Mouse (Mus musculus): ENCODE data around the gene Olfr1251. TPM values are rescaled to one million over a fixed set of nuclear protein-coding genes. Genes with fewer than 3 reads are reported as not detected.
"Not testable (repeated sequence)": the region's sequence is repeated elsewhere in the genome, so short reads cannot be mapped to it uniquely, and the experiment has no call there.

The Olfr1251 gene
- polyA plus RNA-seq (2015; fragmentation: Nextera tagmentation; extraction: Ambion mirVana): not detected in 2 replicates

- H3K36me3 ChIP-seq (ENCODE audit: control insufficient read depth, insufficient read depth): no peaks in the 10 kb centered on the region
- H3K4me1 ChIP-seq (replicated peaks; ENCODE audit: control insufficient read depth, insufficient read depth, low read length): no peaks in the 10 kb centered on the region
- no peaks in the 10 kb centered on the region for H3K27me3 ChIP-seq (replicated peaks; ENCODE audit: control insufficient read depth, insufficient read depth, low read length)
- H3K27ac ChIP-seq (ENCODE audit: low read length): no peak within 1 kb of the TSS
- H3K9me3 ChIP-seq (ENCODE audit: control insufficient read depth, low read length): no peaks in the 10 kb centered on the region
- H3K4me2 ChIP-seq (ENCODE audit: low read length): no peak within 1 kb of the TSS
- ATAC-seq: no peak
- H3K9ac ChIP-seq (replicated peaks; ENCODE audit: low read depth, low read length): no peak within 1 kb of the TSS
- H3K4me3 ChIP-seq (replicated peaks; ENCODE audit: low read length): no peak within 1 kb of the TSS
These were observed at the start of gene Olfr1251 for GRCm38 (mm10) chr2:89671836-89672235. Gene Olfr1251 (minus strand): TSS chr2:89671936.

GRCm38 (mm10) chr2:89691980-89692379 is 20.2 kb upstream of the Olfr1251 start:
- no peaks in the 10 kb centered on the region for H3K9me3 ChIP-seq (ENCODE audit: control insufficient read depth, low read length)
- no peaks in the 10 kb centered on the region for H3K36me3 ChIP-seq (ENCODE audit: control insufficient read depth, insufficient read depth)
- no peak overlapping the region for H3K27ac ChIP-seq (ENCODE audit: low read length)
- no peak for ATAC-seq
- WGBS: 83% methylated on average over 6 of the region's 6 CpGs
- H3K4me3 ChIP-seq (replicated peaks; ENCODE audit: low read length): no peak overlapping the region
- no peaks in the 10 kb centered on the region for H3K4me1 ChIP-seq (replicated peaks; ENCODE audit: control insufficient read depth, insufficient read depth, low read length)
- H3K4me2 ChIP-seq (ENCODE audit: low read length): no peak overlapping the region
- no peak overlapping the region for H3K9ac ChIP-seq (replicated peaks; ENCODE audit: low read depth, low read length)
- H3K27me3 ChIP-seq (replicated peaks; ENCODE audit: control insufficient read depth, insufficient read depth, low read length): no peaks in the 10 kb centered on the region

- Histone ChIP-seq H3K9me3 (ENCODE audit: control insufficient read depth, low read length) (no peaks in the 10 kb centered on the region), H3K4me2 (ENCODE audit: low read length) (no peak within 1 kb of the TSS), H3K27me3 (replicated peaks; ENCODE audit: control insufficient read depth, insufficient read depth, low read length) (no peaks in the 10 kb centered on the region), H3K36me3 (ENCODE audit: control insufficient read depth, insufficient read depth) (no peaks in the 10 kb centered on the region), H3K4me1 (replicated peaks; ENCODE audit: control insufficient read depth, insufficient read depth, low read length) (no peaks in the 10 kb centered on the region), H3K4me3 (replicated peaks; ENCODE audit: low read length) (no peak within 1 kb of the TSS), H3K9ac (replicated peaks; ENCODE audit: low read depth, low read length) (no peak within 1 kb of the TSS), H3K27ac (ENCODE audit: low read length) (no peak within 1 kb of the TSS)
- ATAC-seq: no peak
These were observed 10.4 kb downstream of the Olfr1251 start, which contains the start of gene Olfr1250 for GRCm38 (mm10) chr2:89661367-89661766. Gene Olfr1250 (minus strand): TSS chr2:89661467.

- H3K9me3 ChIP-seq (ENCODE audit: control insufficient read depth, low read length): no peaks in the 10 kb centered on the region
- H3K4me3 ChIP-seq (replicated peaks; ENCODE audit: low read length): no peak within 1 kb of the TSS
- ATAC-seq: no peak
- no peaks in the 10 kb centered on the region for H3K36me3 ChIP-seq (ENCODE audit: control insufficient read depth, insufficient read depth)
- H3K27me3 ChIP-seq (replicated peaks; ENCODE audit: control insufficient read depth, insufficient read depth, low read length): no peaks in the 10 kb centered on the region
- 91% methylated on average over 2 of the region's 2 CpGs for WGBS
- no peak within 1 kb of the TSS for H3K27ac ChIP-seq (ENCODE audit: low read length)
- H3K4me1 ChIP-seq (replicated peaks; ENCODE audit: control insufficient read depth, insufficient read depth, low read length): no peaks in the 10 kb centered on the region
- no peak within 1 kb of the TSS for H3K4me2 ChIP-seq (ENCODE audit: low read length)
- no peak within 1 kb of the TSS for H3K9ac ChIP-seq (replicated peaks; ENCODE audit: low read depth, low read length)
These were observed 36.9 kb downstream of the Olfr1251 start, which contains the start of gene Olfr1249 for GRCm38 (mm10) chr2:89634883-89635282. Gene Olfr1249 (minus strand): TSS chr2:89634983.

GRCm38 (mm10) chr2:89618145-89618544 is 53.6 kb downstream of the Olfr1251 start, which contains the start of gene Olfr1248:
Gene Olfr1248 (minus strand): TSS chr2:89618245.
- 95% methylated on average over 1 of the region's 1 CpGs for WGBS
- not testable (repeated sequence) for H3K27ac ChIP-seq (ENCODE audit: low read length); H3K36me3 ChIP-seq (ENCODE audit: control insufficient read depth, insufficient read depth); H3K9me3 ChIP-seq (ENCODE audit: control insufficient read depth, low read length); H3K9ac ChIP-seq (replicated peaks; ENCODE audit: low read depth, low read length); H3K4me3 ChIP-seq (replicated peaks; ENCODE audit: low read length); H3K27me3 ChIP-seq (replicated peaks; ENCODE audit: control insufficient read depth, insufficient read depth, low read length); H3K4me1 ChIP-seq (replicated peaks; ENCODE audit: control insufficient read depth, insufficient read depth, low read length); ATAC-seq; H3K4me2 ChIP-seq (ENCODE audit: low read length)

Other genes with a start within 250 kb of the Olfr1251 start
- gene Olfr1240, start 228.9 kb downstream of the Olfr1251 start, polyA plus RNA-seq (2015; fragmentation: Nextera tagmentation; extraction: Ambion mirVana): not detected in 2 replicates
- not detected in 2 replicates for gene Olfr1241, start 184.8 kb downstream of the Olfr1251 start, polyA plus RNA-seq (2015; fragmentation: Nextera tagmentation; extraction: Ambion mirVana)
- not detected in 2 replicates for gene Olfr1242, start 173.6 kb downstream of the Olfr1251 start, polyA plus RNA-seq (2015; fragmentation: Nextera tagmentation; extraction: Ambion mirVana)
- not detected in 2 replicates for gene Olfr1243, start 140.4 kb downstream of the Olfr1251 start, polyA plus RNA-seq (2015; fragmentation: Nextera tagmentation; extraction: Ambion mirVana)
- not detected in 2 replicates for gene Olfr1245, start 93.5 kb downstream of the Olfr1251 start, polyA plus RNA-seq (2015; fragmentation: Nextera tagmentation; extraction: Ambion mirVana)
- gene Olfr1246, start 78.8 kb downstream of the Olfr1251 start, polyA plus RNA-seq (2015; fragmentation: Nextera tagmentation; extraction: Ambion mirVana): not detected in 2 replicates
- not detected in 2 replicates for gene Olfr1247, start 57.8 kb downstream of the Olfr1251 start, polyA plus RNA-seq (2015; fragmentation: Nextera tagmentation; extraction: Ambion mirVana)
- not detected in 2 replicates for gene Olfr1248, start 53.7 kb downstream of the Olfr1251 start, polyA plus RNA-seq (2015; fragmentation: Nextera tagmentation; extraction: Ambion mirVana)
- gene Olfr1249, start 37.0 kb downstream of the Olfr1251 start, polyA plus RNA-seq (2015; fragmentation: Nextera tagmentation; extraction: Ambion mirVana): not detected in 2 replicates
- not detected in 2 replicates for gene Olfr1250, start 10.5 kb downstream of the Olfr1251 start, polyA plus RNA-seq (2015; fragmentation: Nextera tagmentation; extraction: Ambion mirVana)
- not detected in 2 replicates for gene Olfr1252, start 53.1 kb upstream of the Olfr1251 start, polyA plus RNA-seq (2015; fragmentation: Nextera tagmentation; extraction: Ambion mirVana)
- not detected in 2 replicates for gene Olfr1253, start 85.2 kb upstream of the Olfr1251 start, polyA plus RNA-seq (2015; fragmentation: Nextera tagmentation; extraction: Ambion mirVana)
- gene Olfr1254, start 121.7 kb upstream of the Olfr1251 start, polyA plus RNA-seq (2015; fragmentation: Nextera tagmentation; extraction: Ambion mirVana): not detected in 2 replicates
- not detected in 2 replicates for gene Olfr1255, start 140.1 kb upstream of the Olfr1251 start, polyA plus RNA-seq (2015; fragmentation: Nextera tagmentation; extraction: Ambion mirVana)
- not detected in 2 replicates for gene Olfr1256, start 169.6 kb upstream of the Olfr1251 start, polyA plus RNA-seq (2015; fragmentation: Nextera tagmentation; extraction: Ambion mirVana)
- not detected in 2 replicates for gene Olfr48, start 176.3 kb upstream of the Olfr1251 start, polyA plus RNA-seq (2015; fragmentation: Nextera tagmentation; extraction: Ambion mirVana)
- not detected in 2 replicates for gene Olfr1257, start 206.5 kb upstream of the Olfr1251 start, polyA plus RNA-seq (2015; fragmentation: Nextera tagmentation; extraction: Ambion mirVana)

Measured in forebrain, embryonic 16.5 days (tissue).